Mouse (Mus musculus): ENCODE results near the gene Trim63.

- TF ChIP-seq POLR2A (IDR thresholded peaks at IDR 0.05; ENCODE audit: low read depth, low read length) (no peak), CTCF (conservative IDR thresholded peaks at IDR 0.05; ENCODE audit: insufficient read depth, insufficient read length, low read depth, low read length) (no peak)
Observed at GRCm38 (mm10) chr4:134344620-134345019, 29.7 kb downstream of the Trim63 start.

Data from kidney, adult 2 months (tissue).